Mouse (Mus musculus): ENCODE data around the gene Taar7a.

The Taar7a gene

DNA sequence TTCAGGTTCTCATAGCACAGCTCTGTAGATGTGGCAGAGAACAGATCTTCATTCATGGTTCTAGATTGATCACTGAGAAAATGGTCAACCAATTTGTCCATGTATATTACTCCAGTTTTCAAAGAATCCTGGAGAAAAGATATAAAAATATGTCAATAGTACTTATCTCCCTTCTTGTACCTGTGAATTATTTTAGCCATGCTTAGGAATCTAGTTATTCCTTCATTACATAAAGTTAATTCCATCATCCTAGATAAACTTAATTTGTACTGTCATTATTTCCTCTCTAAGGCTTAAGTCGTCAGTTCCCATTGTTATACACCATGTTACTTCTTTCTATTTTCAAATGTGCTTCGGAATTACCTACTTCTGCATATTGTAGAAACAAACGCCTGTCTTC is at the start of gene Taar7a:
TSS of gene Taar7a (minus strand) at position 101 of the 400 bp plus-strand sequence.
- ChIA-PET CTCF (no interaction called here), POLR2A (no interaction called here)

DNA sequence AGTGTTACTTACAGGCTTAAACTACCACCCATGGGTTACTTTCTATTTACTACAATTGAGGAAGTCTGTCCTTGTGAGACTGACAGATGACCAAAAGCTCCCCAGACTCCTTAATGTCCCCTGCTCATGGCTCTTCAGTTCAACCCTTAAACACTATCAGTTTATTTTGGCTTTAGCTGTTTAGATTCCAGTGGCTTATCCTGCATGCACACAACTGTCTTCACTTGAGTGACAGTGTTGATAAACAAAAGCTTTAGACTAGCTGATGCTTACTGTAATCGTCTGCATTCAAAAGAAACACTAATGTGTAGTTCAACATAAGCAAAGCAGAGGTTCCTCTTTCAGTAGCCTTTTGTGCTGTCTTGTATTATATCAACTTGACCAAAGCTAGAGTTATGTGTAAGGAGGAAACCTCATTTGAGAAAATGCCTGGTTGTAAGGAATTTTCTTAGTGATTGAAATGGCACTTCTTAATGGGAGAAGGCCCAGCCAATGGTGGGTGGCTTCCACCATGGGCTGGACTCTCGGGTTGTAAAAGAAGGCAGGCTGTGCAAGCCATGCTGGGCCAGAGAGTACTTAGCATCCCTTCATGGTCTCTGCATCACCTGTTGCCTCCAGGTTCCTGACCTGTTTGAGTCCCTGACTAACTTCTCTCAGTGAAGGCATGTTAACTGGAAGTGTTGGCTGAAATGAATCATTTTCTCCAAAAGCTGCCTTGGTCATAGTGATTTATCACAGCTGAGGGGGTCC is 47.0 kb upstream of the Taar7a start:
- CTCF ChIA-PET = interaction anchor here in 1 of 4 experiments (0.6 kb wide), 1 partner anchor 88 kb away, joined by 4 read pairs; no protein-coding TSS in a partner anchor
- POLR2A ChIA-PET = no interaction called here

DNA sequence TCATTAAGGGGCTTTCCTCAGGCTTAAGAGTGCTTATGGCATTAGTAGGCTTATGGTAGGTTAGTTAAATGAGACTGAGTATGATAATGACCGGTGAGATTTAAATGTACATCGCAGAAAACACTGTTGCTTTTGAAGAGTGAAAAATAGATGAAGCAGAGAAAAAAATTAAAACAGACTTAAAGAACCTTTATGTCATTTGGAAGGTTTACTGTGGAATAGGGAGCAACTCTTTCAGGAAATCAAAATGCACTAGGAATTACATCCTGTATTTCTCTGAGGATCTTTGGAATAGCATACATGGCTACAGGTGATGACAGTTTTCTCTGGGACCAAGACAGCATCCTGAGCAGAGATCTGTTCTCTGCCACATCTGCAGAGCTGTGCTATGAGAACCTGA is 44.0 kb upstream of the Taar7a start, which contains the start of gene Taar7e:
TSS of gene Taar7e (plus strand) at position 301 of the 400 bp plus-strand sequence.
- CTCF ChIA-PET = interaction anchor here in 1 of 4 experiments (1.1 kb wide), 1 partner anchor 73 kb away, joined by 3 read pairs; no protein-coding TSS in a partner anchor
- POLR2A ChIA-PET = no interaction called here

DNA sequence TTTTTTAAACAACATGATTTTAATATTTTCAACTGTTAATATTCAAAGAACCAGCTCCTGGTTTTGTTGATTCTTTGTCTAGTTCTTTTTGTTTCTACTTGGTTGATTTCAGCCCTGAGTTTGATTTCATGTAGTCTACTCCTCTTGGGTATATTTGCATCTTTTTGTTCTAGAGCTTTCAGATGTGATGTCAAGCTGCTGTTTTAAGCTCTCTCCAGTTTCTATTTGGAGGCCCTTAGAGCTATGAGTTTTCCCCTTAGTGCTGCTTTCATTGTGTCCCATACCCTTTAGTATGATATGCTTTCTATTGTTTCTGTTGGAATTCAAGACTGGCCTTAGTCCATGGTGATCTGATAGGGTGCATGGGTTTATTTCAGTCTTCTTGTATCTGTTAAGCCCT is 38.1 kb upstream of the Taar7a start:
- CTCF ChIA-PET = interaction anchor here in 1 of 4 experiments (1.2 kb wide), 1 partner anchor 100 kb away, joined by 3 read pairs; no protein-coding TSS in a partner anchor
- POLR2A ChIA-PET = no interaction called here

DNA sequence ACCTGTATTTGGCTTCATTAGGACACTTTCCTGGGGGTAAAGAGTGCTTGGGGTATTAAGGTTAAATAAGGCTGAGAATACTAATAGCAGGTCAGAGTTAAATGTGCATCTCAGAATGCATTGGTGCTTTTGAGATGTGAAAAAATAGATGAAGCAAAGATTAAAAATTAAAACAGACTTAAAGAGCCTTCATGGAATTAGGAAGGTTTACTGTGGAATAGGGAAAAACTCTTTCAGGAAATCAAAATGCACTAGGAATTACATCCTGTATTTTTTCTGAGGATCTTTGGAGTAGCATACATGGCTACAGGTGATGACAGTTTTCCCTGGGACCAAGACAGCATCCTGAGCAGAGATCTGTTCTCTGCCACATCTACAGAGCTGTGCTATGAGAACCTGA is 33.6 kb upstream of the Taar7a start, which contains the start of gene Taar7d:
TSS of gene Taar7d (plus strand) at position 301 of the 400 bp plus-strand sequence.
- ChIA-PET CTCF (no interaction called here), POLR2A (no interaction called here)

DNA sequence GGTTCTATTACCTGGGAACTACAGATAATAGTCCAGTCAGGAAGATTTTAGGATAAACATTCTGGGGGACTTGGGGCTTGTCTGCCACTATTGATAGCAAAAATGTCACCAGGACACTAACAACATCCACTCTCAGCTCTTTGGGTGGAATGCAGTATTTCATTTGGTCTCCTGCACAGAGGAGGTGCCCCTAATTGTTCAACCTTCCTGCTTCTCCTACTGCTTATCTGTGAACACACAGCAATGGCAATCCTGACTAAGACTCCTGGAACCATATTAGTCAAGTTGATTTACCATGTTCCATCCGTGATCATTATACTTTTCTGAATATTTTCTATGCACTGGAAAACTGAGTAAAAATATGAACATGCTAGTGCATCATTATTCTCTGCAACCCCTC is 14.9 kb upstream of the Taar7a start:
- POLR2A ChIA-PET = no interaction called here
- CTCF ChIA-PET = no interaction called here

DNA sequence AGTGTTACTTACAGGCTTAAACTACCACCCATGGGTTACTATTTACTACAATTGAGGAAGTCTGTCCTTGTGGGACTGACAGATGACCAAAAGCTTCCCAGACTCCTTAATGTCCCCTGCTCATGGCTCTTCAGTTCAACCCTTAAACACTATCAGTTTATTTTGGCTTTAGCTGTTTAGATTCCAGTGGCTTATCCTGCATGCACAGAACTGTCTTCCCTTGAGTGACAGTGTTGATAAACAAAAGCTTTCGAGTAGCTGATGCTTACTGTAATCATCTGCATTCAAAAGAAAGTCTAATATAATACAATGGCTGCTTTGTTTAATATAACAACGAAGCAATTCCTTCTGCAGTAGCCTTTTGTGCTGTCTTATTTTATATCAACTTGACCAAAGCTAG is 13.8 kb upstream of the Taar7a start:
- POLR2A ChIA-PET = interaction anchor here in 1 of 4 experiments (0.5 kb wide), 1 partner anchor 326 kb away, joined by 3 read pairs; no protein-coding TSS in a partner anchor
- CTCF ChIA-PET = no interaction called here

DNA sequence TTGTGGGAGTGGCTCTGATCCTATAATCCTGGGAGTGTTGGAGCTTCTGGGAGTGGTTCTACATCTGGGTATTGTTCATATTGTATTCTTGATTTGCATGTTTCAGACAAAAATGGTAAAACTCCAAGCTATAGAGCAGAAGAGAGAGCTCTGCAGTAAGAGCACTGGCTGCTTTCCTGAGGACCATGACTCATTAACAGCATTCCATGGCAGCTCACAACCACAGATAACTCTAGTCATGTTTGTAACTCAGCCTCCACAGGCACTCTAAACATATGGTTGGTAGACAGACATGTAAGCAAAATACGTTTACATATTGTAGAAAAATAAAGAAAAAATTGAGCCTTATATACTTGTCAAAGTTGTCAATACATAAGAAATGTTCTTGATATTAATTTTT is 13.2 kb upstream of the Taar7a start:
- POLR2A ChIA-PET = interaction anchor here in 1 of 4 experiments (0.5 kb wide), 1 partner anchor 16 kb away, joined by 3 read pairs; no protein-coding TSS in a partner anchor
- CTCF ChIA-PET = no interaction called here

DNA sequence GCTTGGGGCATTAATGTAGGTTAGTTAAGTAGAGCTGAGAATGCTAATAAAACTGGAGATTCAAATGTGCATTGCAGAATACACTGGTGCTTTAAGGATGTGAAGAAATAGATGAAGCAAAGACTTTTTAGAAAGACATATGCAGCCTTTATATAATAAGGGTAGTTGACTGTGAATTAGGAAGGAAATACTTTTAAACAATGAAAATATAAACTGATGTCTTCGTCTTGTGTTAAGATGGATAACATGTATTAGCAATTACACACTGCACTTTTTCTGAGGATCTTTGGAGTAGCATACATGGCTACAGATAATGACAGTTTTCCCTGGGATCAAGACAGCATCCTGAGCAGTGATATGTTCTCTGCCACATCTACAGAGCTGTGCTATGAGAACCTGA is 6.4 kb upstream of the Taar7a start, which contains the start of gene Taar7b:
TSS of gene Taar7b (plus strand) at position 301 of the 400 bp plus-strand sequence.
- ChIA-PET CTCF (no interaction called here), POLR2A (no interaction called here)

DNA sequence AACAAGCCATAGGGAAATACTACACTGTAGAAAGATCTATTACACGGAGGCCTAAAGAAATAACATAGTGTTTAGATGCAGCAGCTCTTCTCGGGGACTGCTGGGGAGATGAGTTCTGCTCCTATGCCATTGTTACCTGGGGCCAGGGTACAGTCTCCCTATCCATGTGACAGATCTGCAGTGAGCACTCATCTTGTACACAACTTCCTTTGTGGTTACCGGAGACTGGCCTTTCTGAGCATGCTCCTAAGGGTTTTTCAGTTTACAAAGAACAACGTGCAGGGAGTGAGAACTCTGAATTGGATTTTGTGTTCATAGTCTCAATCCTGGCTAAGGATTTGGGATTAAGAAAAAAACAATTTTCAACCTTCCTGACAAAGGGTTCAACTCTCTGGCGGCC is 6.9 kb downstream of the Taar7a start:
- CTCF ChIA-PET = no interaction called here
- POLR2A ChIA-PET = no interaction called here

DNA sequence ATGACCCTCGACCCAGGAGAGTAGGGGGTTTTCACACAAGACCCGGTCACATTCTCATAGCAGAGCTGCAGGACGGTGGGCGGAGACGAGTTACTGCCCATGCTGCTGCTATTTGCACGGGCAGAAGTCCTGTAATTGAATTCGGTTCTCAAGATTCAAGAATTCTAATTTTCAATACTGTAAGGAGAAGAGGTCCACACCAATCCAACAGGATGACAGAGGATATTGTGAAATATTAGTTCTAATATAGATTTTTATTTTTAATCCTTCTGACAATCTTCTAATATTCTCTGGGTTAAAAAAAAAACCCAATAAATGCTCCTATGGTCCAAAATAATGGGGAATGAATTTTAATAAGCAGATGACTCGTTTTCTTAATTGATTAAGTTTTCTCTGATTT is 7.7 kb downstream of the Taar7a start, which contains the start of gene Taar6:
TSS of gene Taar6 (minus strand) at position 101 of the 400 bp plus-strand sequence.
- ChIA-PET CTCF (interaction anchor here in 1 of 4 experiments (0.9 kb wide), 1 partner anchor 68 kb away, joined by 3 read pairs; no protein-coding TSS in a partner anchor), POLR2A (no interaction called here)

DNA sequence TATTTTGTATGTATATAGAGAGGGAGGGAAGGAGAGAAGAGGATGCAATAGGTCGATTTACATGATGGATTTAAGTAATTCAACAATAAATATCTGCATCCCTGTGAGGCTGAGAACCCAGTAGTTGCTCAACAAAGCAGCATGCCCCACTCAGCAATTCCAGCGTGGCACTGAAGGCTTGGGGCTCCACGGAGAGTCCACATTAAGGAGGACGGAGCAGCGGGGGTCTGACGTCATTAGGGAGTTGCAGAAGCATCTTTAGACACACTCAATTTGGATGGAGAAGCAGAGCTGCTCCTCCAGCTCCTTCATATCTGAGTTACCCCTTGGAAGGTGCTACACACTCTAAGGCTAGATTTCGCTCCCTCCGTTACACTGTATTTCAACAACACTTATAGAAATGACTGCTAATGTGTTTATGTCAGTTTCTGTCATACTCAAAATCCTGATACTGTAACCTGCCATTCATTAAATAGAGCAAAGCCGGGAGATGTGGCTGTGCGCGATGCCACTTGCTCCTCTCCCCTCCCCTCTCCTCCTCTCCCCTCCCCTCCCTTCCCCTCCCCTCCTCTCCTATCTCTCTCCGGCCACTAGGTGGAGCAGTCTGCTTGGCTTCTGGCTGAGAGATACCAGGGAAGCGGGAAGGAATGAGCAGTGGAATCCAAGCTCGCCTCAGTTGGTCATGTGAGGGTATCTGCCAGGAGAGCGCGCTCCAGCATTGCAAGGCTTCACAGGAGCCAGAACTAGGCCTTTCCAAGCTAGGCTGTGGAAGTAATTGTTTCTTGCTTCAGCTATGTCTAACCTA is 14.2 kb downstream of the Taar7a start:
- POLR2A ChIA-PET = interaction anchor here (0.5 to 1.8 kb wide), 7 partner anchors 130 to 319 kb away, joined by 3 to 5 read pairs (median 3); no protein-coding TSS in a partner anchor
- CTCF ChIA-PET = interaction anchor here (0.6 to 1.6 kb wide), 49 partner anchors 8 to 1323 kb away, joined by 3 to 21 read pairs (median 5); partner anchors contain the start of gene Taar5 (in 1 of the 4)

DNA sequence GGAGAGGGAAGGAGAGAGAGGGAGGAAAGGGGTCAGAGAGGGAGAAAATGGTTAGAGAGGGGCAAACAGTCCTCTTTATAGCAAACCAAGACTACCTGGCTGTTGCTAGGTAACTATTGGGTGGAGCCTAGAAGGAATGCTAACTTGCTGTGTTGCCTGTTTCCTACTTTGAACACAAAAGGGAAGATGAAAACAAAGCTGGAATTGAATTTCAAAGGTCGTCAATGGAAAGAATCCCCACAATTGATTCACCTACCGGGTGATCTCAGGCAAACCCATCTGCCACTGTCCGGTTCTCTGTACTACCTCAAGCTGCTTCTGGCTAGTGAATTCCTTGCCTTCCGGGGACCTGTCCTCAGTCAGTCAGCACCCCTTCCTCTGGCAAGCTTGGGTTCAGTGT is 15.3 kb downstream of the Taar7a start:
- POLR2A ChIA-PET = interaction anchor here in 2 of 4 experiments (0.7 to 1.8 kb wide), 5 partner anchors 62 to 320 kb away, joined by 3 to 4 read pairs (median 3); no protein-coding TSS in a partner anchor

DNA sequence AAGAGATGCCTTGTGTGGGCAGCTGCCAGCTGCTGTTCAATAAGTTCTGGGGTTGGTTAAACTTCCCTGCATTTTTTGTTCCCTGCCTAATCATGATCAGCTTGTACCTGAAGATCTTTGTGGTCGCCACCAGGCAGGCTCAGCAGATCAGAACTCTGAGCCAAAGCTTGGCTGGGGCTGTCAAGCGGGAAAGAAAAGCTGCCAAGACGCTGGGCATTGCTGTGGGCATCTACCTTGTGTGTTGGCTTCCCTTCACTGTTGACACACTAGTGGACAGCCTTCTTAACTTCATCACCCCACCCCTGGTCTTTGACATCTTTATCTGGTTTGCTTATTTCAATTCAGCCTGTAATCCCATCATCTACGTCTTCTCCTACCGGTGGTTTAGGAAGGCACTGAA is 22.0 kb downstream of the Taar7a start:
- ChIA-PET POLR2A (no interaction called here), CTCF (interaction anchor here in 2 of 4 experiments (1.0 kb wide), 2 partner anchors 8 kb away, joined by 5 read pairs; no protein-coding TSS in a partner anchor)

More for the DNA sequence above, 15.3 kb downstream of the Taar7a start:
- CTCF ChIA-PET = interaction anchor here in 2 of 4 experiments (1.0 to 1.5 kb wide), 2 partner anchors 38 to 334 kb away, joined by 4 to 7 read pairs; no protein-coding TSS in a partner anchor

DNA sequence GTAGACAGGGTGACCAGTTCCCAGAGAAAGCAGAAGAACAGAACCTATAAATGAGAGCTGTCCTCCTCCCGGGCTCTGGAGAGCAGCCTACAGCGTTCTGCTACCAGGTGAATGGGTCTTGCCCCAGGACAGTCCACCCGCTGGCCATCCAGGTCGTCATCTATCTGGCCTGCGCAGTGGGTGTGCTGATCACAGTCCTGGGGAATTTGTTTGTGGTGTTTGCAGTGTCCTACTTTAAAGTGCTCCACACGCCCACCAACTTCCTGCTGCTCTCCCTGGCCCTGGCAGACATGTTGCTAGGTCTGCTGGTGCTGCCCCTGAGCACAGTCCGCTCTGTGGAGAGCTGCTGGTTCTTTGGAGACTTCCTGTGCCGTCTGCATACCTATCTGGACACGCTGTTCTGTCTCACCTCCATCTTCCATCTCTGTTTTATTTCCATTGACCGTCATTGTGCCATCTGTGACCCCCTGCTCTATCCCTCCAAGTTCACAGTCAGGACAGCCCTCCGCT is 22.6 kb downstream of the Taar7a start, which contains the start of gene Taar5:
TSS of gene Taar5 (plus strand) at position 51 of the 510 bp plus-strand sequence.
- ChIA-PET POLR2A (no interaction called here), CTCF (interaction anchor here in 2 of 4 experiments (1.0 kb wide), 2 partner anchors 9 kb away, joined by 5 read pairs; no protein-coding TSS in a partner anchor)

DNA sequence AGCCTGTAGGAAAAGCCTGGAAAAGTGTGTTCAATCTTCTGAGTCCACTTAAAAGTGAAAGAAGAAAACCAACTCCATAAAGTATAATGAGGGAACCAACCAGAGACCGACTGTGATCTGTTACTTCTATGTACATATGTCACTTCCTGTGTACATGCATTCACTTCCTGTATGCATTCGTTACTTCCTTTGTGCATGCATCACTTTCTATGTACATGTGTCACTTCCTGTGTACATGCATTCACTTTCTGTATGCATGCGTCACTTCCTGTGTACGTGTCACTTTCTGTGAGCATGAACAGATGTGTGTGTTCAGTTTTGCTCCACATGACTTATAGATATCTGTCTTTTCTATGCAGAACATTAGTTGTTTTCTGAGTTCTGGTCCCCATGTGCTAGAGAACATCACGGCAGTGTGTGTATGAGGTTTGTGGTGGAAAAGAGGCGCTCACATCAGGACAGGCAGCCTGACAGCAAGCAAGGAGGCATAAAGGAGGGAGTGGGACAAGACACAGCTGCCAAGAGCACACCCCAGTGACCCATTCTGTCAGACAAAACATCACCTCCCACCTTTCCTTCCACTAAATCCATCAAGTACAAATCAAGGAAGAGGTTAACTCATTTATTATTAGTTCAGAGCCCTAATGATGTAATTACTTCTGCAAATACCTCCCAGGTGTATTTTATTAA is 28.2 kb downstream of the Taar7a start:
- CTCF ChIA-PET = no interaction called here
- POLR2A ChIA-PET = no interaction called here

DNA sequence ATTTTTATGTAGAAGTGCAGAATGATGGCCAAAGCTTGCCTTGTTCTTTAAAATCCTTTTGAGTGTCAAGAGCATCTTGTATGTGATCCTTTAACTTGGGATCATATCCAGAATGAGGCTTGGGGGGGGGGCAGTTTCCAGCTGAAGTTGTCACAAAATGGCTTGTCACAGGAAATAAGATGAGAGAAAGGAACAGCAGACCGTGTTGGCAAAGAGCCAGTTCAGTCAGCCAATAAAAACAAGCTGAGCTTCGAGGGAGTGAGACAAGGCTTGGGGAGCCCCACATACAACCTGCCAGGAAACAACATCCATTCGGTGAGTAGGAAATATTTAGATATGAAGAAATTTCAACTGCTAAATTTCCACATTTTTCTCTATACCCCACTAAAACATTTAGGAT is 29.8 kb downstream of the Taar7a start:
- POLR2A ChIA-PET = interaction anchor here in 1 of 4 experiments (0.6 to 1.3 kb wide), 4 partner anchors 14 to 181 kb away, joined by 4 to 5 read pairs (median 4); no protein-coding TSS in a partner anchor
- CTCF ChIA-PET = no interaction called here

DNA sequence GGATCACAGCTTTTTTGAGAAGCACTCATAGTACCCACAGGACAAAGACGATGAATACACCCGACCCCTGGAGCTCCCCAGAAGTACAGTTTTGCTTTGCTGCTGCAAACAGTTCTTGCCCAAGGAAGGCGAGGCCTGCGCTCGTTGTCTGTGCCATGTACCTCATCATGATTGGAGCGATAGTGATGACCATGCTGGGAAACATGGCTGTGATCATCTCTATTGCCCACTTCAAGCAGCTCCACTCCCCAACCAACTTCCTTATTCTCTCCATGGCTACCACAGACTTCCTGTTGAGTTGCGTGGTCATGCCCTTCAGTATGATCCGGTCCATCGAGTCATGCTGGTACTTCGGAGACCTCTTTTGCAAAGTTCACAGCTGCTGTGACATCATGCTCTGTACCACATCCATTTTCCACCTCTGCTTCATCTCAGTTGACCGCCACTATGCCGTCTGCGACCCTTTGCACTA is 32.8 kb downstream of the Taar7a start, which contains the start of gene Taar4:
TSS of gene Taar4 (plus strand) at position 51 of the 472 bp plus-strand sequence.
- ChIA-PET CTCF (interaction anchor here in 1 of 4 experiments (0.5 kb wide), 1 partner anchor 333 kb away, joined by 3 read pairs; no protein-coding TSS in a partner anchor), POLR2A (no interaction called here)

Data from embryonic stem cell, embryonic (primary cell).